Mouse (Mus musculus): Measurements from ENCODE around the gene Cdk20.

DNA sequence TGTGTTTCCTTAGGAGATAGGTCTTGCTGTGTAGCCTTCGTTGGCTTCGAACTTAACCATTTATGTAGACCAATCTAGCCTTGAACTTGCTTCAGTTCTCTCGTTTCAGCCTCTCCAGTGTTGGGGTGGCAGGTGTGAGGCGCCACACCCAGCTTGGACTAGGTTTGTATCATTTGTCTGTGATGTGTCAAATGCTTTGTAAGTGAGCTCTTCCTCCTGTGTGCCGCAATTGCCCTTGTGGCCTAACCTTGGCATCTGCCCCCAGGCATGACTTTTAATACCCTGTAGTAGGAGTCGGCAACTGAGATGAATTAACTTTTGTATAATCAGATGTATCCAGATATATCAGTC lies 9.5 kb upstream of the Cdk20 start:
- TF ChIP-seq CTCF (IDR thresholded peaks at IDR 0.05; ENCODE audit: low read depth, low read length) (no peak), POLR2A (IDR thresholded peaks at IDR 0.05; ENCODE audit: extremely low read depth, insufficient read depth, low read length) (no peak)

Measured in liver, adult 2 months (tissue).